Mouse (Mus musculus) MEL (cell line): ENCODE results near the gene Nptn. TPM values are rescaled to one million over a fixed set of nuclear protein-coding genes. Genes with fewer than 3 reads are reported as not detected.
A peak's percentile ranks its signal among the peaks of the same experiment; 100 is the strongest.

ENCODE experiments used
- DNase-seq: peaks from one replicate; pipeline ENCODE4 v3.0.0; 2011; ENCODE audit warnings: low read depth, low spot score
- H3K27ac ChIP-seq: 2 replicates; pipeline ENCODE4 v1.5.1; 2012; ENCODE audit warnings: low read depth, mild to moderate bottlenecking, control low read depth, low read length, moderate library complexity; ENCODE audit not compliant: control insufficient read depth
- H3K27me3 ChIP-seq, 2 experiments: fragments of 150-350 bp in 1 of 2; sonication (generic) in 1 of 2; 2 replicates each; pipeline ENCODE4 v1.6.1; 2012; ENCODE audit warnings: low read length in 2 of 2, mild to moderate bottlenecking in 2 of 2, improper control_type of control experiment in 1 of 2, moderate library complexity in 1 of 2; ENCODE audit not compliant: insufficient read depth in 2 of 2, control insufficient read depth in 1 of 2
- H3K36me3 ChIP-seq, 2 experiments: 2 replicates each; pipeline ENCODE4 v1.6.1; 2012 to 2014; ENCODE audit warnings: low read length in 2 of 2, improper control_type of control experiment in 1 of 2, inconsistent platforms in 1 of 2, mild to moderate bottlenecking in 1 of 2; ENCODE audit not compliant: insufficient read depth in 2 of 2, control insufficient read depth in 1 of 2
- H3K4me1 ChIP-seq, 2 experiments: fragments of 150-350 bp in 1 of 2; sonication (generic) in 1 of 2; 2 replicates each; pipeline ENCODE4 v1.6.1; 2012; ENCODE audit warnings: low read length in 2 of 2, improper control_type of control experiment in 1 of 2, mild to moderate bottlenecking in 1 of 2; ENCODE audit not compliant: insufficient read depth in 2 of 2, control insufficient read depth in 1 of 2
- H3K4me3 ChIP-seq, 2 experiments: fragments of 150-350 bp in 1 of 2; sonication (generic) in 1 of 2; 2 replicates each; pipeline ENCODE4 v1.5.1; 2012; ENCODE audit warnings: low read depth in 2 of 2, low read length in 2 of 2, mild to moderate bottlenecking in 2 of 2, moderate library complexity in 2 of 2, control low read depth in 1 of 2, improper control_type of control experiment in 1 of 2; ENCODE audit not compliant: control insufficient read depth in 1 of 2, insufficient read depth in 1 of 2
- H3K79me2 ChIP-seq: 2 replicates; pipeline ENCODE4 v1.6.1; 2012; ENCODE audit warnings: mild to moderate bottlenecking, low read length, moderate library complexity; ENCODE audit not compliant: control insufficient read depth, poor library complexity, insufficient read depth
- H3K9ac ChIP-seq: 2 replicates; pipeline ENCODE4 v1.6.1; 2012; ENCODE audit warnings: low read depth, mild to moderate bottlenecking, control low read depth, low read length, moderate library complexity; ENCODE audit not compliant: control insufficient read depth, poor library complexity, severe bottlenecking
- H3K9me3 ChIP-seq: fragments of 150-350 bp; sonication (generic); replicated peaks from 2 replicates; pipeline ENCODE4 v1.6.1; 2012; ENCODE audit warnings: mild to moderate bottlenecking, low read length, improper control_type of control experiment, moderate library complexity; ENCODE audit not compliant: insufficient read depth
- BHLHE40 ChIP-seq: IDR thresholded peaks from 2 replicates; pipeline ENCODE4 v1.6.1; 2012; ENCODE audit warnings: low read depth, mild to moderate bottlenecking, inconsistent platforms, low read length, improper control_type of control experiment, borderline replicate concordance
- CHD1 ChIP-seq: IDR thresholded peaks from 2 replicates; pipeline ENCODE4 v1.6.1; 2012; ENCODE audit warnings: low read depth, mild to moderate bottlenecking, inconsistent platforms, low read length, improper control_type of control experiment
- CTCF ChIP-seq, 3 experiments: IDR thresholded peaks in 2 of 3; conservative IDR thresholded peaks in 1 of 3; 2 replicates each; pipeline ENCODE4 v1.5.1; 2011 to 2012; ENCODE audit warnings: low read length in 3 of 3, low read depth in 2 of 3, mild to moderate bottlenecking in 2 of 3, improper control_type of control experiment in 1 of 3, inconsistent platforms in 1 of 3, mixed read lengths in 1 of 3, moderate library complexity in 1 of 3; ENCODE audit not compliant: control insufficient read depth in 1 of 3, insufficient read depth in 1 of 3, poor library complexity in 1 of 3, severe bottlenecking in 1 of 3
- E2F4 ChIP-seq: IDR thresholded peaks from 2 replicates; pipeline ENCODE4 v1.6.1; 2011; ENCODE audit warnings: low read depth, low read length, improper control_type of control experiment, borderline replicate concordance
- ELF1 ChIP-seq: IDR thresholded peaks from 2 replicates; pipeline ENCODE4 v1.6.1; 2014; ENCODE audit warnings: low read depth, mild to moderate bottlenecking, inconsistent platforms, low read length, improper control_type of control experiment, moderate library complexity
- EP300 ChIP-seq, 2 experiments: IDR thresholded peaks; 2 replicates each; pipeline ENCODE4 v1.6.1; 2011; ENCODE audit warnings: improper control_type of control experiment in 2 of 2, low read length in 2 of 2, low read depth in 1 of 2, mild to moderate bottlenecking in 1 of 2
- ETS1 ChIP-seq: IDR thresholded peaks from 2 replicates; pipeline ENCODE4 v1.6.1; 2012; ENCODE audit warnings: low read depth, mild to moderate bottlenecking, inconsistent platforms, low read length, improper control_type of control experiment, moderate library complexity
- GABPA ChIP-seq: IDR thresholded peaks from 2 replicates; pipeline ENCODE4 v1.6.1; 2012; ENCODE audit warnings: low read depth, mild to moderate bottlenecking, inconsistent platforms, low read length, improper control_type of control experiment, moderate library complexity
- HCFC1 ChIP-seq: IDR thresholded peaks from 2 replicates; pipeline ENCODE4 v1.6.1; 2012; ENCODE audit warnings: low read depth, mild to moderate bottlenecking, inconsistent platforms, low read length, improper control_type of control experiment, moderate library complexity
- KAT2A ChIP-seq: conservative IDR thresholded peaks from 2 replicates; pipeline ENCODE4 v1.6.1; 2012; ENCODE audit warnings: low read depth, low read length, improper control_type of control experiment, inconsistent platforms
- MAFK ChIP-seq: IDR thresholded peaks from 2 replicates; pipeline ENCODE4 v1.6.1; 2011; ENCODE audit warnings: low read depth, mild to moderate bottlenecking, low read length, improper control_type of control experiment, borderline replicate concordance
- MEF2A ChIP-seq: IDR thresholded peaks from 2 replicates; pipeline ENCODE4 v1.6.1; 2014; ENCODE audit warnings: low read depth, mild to moderate bottlenecking, inconsistent platforms, low read length, improper control_type of control experiment; ENCODE audit not compliant: poor library complexity, insufficient replicate concordance, severe bottlenecking; ENCODE audit errors: extremely low read depth
- MXI1 ChIP-seq: IDR thresholded peaks from 2 replicates; pipeline ENCODE4 v1.6.1; 2011; ENCODE audit warnings: mild to moderate bottlenecking, low read depth, low read length, improper control_type of control experiment
- MYC ChIP-seq: IDR thresholded peaks from 2 replicates; pipeline ENCODE4 v1.6.1; 2011; ENCODE audit warnings: low read depth, mild to moderate bottlenecking, low read length, improper control_type of control experiment, moderate library complexity
- NELFE ChIP-seq: IDR thresholded peaks from 2 replicates; pipeline ENCODE4 v1.6.1; 2011; ENCODE audit warnings: low read depth, low read length, improper control_type of control experiment
- POLR2AphosphoS2 ChIP-seq: IDR thresholded peaks from 2 replicates; pipeline ENCODE4 v1.6.1; 2011; ENCODE audit warnings: low read length, improper control_type of control experiment
- POLR2AphosphoS5 ChIP-seq: IDR thresholded peaks from 2 replicates; pipeline ENCODE4 v1.6.1; 2012; ENCODE audit warnings: low read depth, borderline replicate concordance, mild to moderate bottlenecking, inconsistent platforms, low read length, moderate library complexity, mixed read lengths
- SIN3A ChIP-seq: IDR thresholded peaks from 2 replicates; pipeline ENCODE4 v1.6.1; 2012; ENCODE audit warnings: low read length, improper control_type of control experiment, inconsistent platforms
- TBP ChIP-seq: IDR thresholded peaks from 2 replicates; pipeline ENCODE4 v1.8.0; 2011; ENCODE audit warnings: low read depth, low read length, improper control_type of control experiment
- TCF12 ChIP-seq: IDR thresholded peaks from 2 replicates; pipeline ENCODE4 v1.6.1; 2014; ENCODE audit warnings: low read depth, mild to moderate bottlenecking, inconsistent platforms, low read length, improper control_type of control experiment, moderate library complexity
- USF1 ChIP-seq: IDR thresholded peaks from 2 replicates; pipeline ENCODE4 v1.6.1; 2014; ENCODE audit warnings: low read depth, mild to moderate bottlenecking, inconsistent platforms, low read length, improper control_type of control experiment, moderate library complexity
- USF2 ChIP-seq, 2 experiments: IDR thresholded peaks; 2 replicates each; pipeline ENCODE4 v1.6.1; 2011 to 2012; ENCODE audit warnings: improper control_type of control experiment in 2 of 2, low read length in 2 of 2, borderline replicate concordance in 1 of 2, inconsistent platforms in 1 of 2, low read depth in 1 of 2, mild to moderate bottlenecking in 1 of 2; ENCODE audit not compliant: insufficient read depth in 1 of 2
- ZMIZ1 ChIP-seq: IDR thresholded peaks from 2 replicates; pipeline ENCODE4 v1.6.1; 2012; ENCODE audit warnings: low read depth, mild to moderate bottlenecking, inconsistent platforms, low read length, improper control_type of control experiment, moderate library complexity
- polyA plus RNA-seq, 2 experiments: library from polyadenylated mRNA; stranded (reverse) in 1 of 2; unstranded in 1 of 2; fragments of >175 nt in 1 of 2; fragments of >200 nt in 1 of 2; gene quantifications; 2 replicates each; pipeline versions ENCODE4 v1.2.1 to v1.2.4; 2012; ENCODE audit warnings: low replicate concordance in 2 of 2, low read depth in 1 of 2; ENCODE audit not compliant: insufficient read length in 2 of 2, insufficient read depth in 1 of 2, missing spikeins in 1 of 2
- total RNA-seq: library from RNA; depleted of rRNA; stranded (reverse); fragments of 300-350 nt; gene quantifications from 2 replicates; pipeline ENCODE4 v1.2.3, GENCODE M21; 2012

Gene Nptn
- total and polyA plus RNA-seq, 3 experiments, result 71.4 to 199 TPM; not detected in 1

GRCm38 (mm10) chr9:58541895-58542338 is 40.1 kb upstream of the Nptn start:
- no peaks in the 10 kb centered on the region for H3K9me3 ChIP-seq
- no peak overlapping the region for H3K4me3 ChIP-seq
- H3K36me3 ChIP-seq, result peaks cover 0 to 9% of the 10 kb centered on the region in 2 experiments; a peak in 2 of 4 replicates
- DNase-seq, result peak; percentile 51
- TF ChIP-seq HCFC1 (no peak), MAFK (peak; percentile 86), CTCF (IDR thresholded peaks at IDR 0.05 in 2 of 3, conservative IDR thresholded peaks at IDR 0.05 in 1 of 3; ENCODE audit: control insufficient read depth in 1 of 3, insufficient read depth in 1 of 3, low read depth in 2 of 3, low read length in 3 of 3, poor library complexity in 1 of 3, severe bottlenecking in 1 of 3) (no peak), TCF12 (no peak), NELFE (no peak), SIN3A (no peak), GABPA (no peak), EP300 (IDR thresholded peaks at IDR 0.05; ENCODE audit: low read depth in 1 of 2, low read length in 2 of 2) (no peak), ETS1 (peak; percentile 27; the same call in 1 of the 2 replicates), ELF1 (no peak), CHD1 (no peak), TBP (no peak)
- no peak overlapping the region for H3K9ac ChIP-seq
- H3K27ac ChIP-seq, result no peak overlapping the region
- H3K79me2 ChIP-seq, result no peaks in the 10 kb centered on the region
- no peaks in the 10 kb centered on the region for H3K27me3 ChIP-seq
- peaks cover 5 to 24% of the 10 kb centered on the region in 2 experiments for H3K4me1 ChIP-seq

GRCm38 (mm10) chr9:58544879-58545324 is 37.1 kb upstream of the Nptn start:
- no peak overlapping the region for H3K27ac ChIP-seq
- no peak overlapping the region for H3K9ac ChIP-seq

GRCm38 (mm10) chr9:58545428-58545827 is 36.6 kb upstream of the Nptn start:
- no peak overlapping the region for H3K4me3 ChIP-seq
- H3K36me3 ChIP-seq, result peaks cover 0 to 5% of the 10 kb centered on the region in 2 experiments; a peak in 2 of 4 replicates
- H3K9me3 ChIP-seq, result no peaks in the 10 kb centered on the region
- H3K4me1 ChIP-seq, result peaks cover 3 to 8% of the 10 kb centered on the region in 2 experiments
- no peaks in the 10 kb centered on the region for H3K79me2 ChIP-seq
- no peaks in the 10 kb centered on the region for H3K27me3 ChIP-seq
- no peak for DNase-seq
- no peak overlapping the region for H3K27ac ChIP-seq
- TF ChIP-seq BHLHE40 (no peak), TBP (no peak), GABPA (no peak), MEF2A (no peak), KAT2A (no peak), USF1 (no peak), MXI1 (no peak), HCFC1 (no peak), SIN3A (no peak), POLR2AphosphoS2 (no peak), USF2 (IDR thresholded peaks at IDR 0.05; ENCODE audit: borderline replicate concordance in 1 of 2, insufficient read depth in 1 of 2, low read depth in 1 of 2, low read length in 2 of 2) (no peak), ZMIZ1 (no peak), POLR2AphosphoS5 (no peak), MYC (no peak), EP300 (IDR thresholded peaks at IDR 0.05; ENCODE audit: low read depth in 1 of 2, low read length in 2 of 2) (no peak), E2F4 (no peak), CTCF (IDR thresholded peaks at IDR 0.05 in 2 of 3, conservative IDR thresholded peaks at IDR 0.05 in 1 of 3; ENCODE audit: control insufficient read depth in 1 of 3, insufficient read depth in 1 of 3, low read depth in 2 of 3, low read length in 3 of 3, poor library complexity in 1 of 3, severe bottlenecking in 1 of 3) (no peak)
- H3K9ac ChIP-seq, result no peak overlapping the region

More at GRCm38 (mm10) chr9:58544879-58545324, 37.1 kb upstream of the Nptn start:
- no peaks in the 10 kb centered on the region for H3K27me3 ChIP-seq
- peaks cover 0 to 5% of the 10 kb centered on the region in 2 experiments; a peak in 2 of 4 replicates for H3K36me3 ChIP-seq
- H3K4me3 ChIP-seq, result no peak overlapping the region
- H3K79me2 ChIP-seq, result no peaks in the 10 kb centered on the region
- peaks cover 3 to 9% of the 10 kb centered on the region in 2 experiments for H3K4me1 ChIP-seq
- TF ChIP-seq HCFC1 (peak; percentile 81), TBP (no peak)
- H3K9me3 ChIP-seq, result no peaks in the 10 kb centered on the region
- DNase-seq, result no peak
